Mouse (Mus musculus): ENCODE measurements around the gene Sphk1. TPM values are rescaled to one million over a fixed set of nuclear protein-coding genes. Genes with fewer than 3 reads are reported as not detected.

Sphk1 gene
- total RNA-seq, 1 experiment from 2014 or later = 19.6 TPM

GRCm38 (mm10) chr11:116554171-116554878, 23.6 kb downstream of the Sphk1 start:
- ATAC-seq (replicated peaks in 1 of 2; ENCODE audit: insufficient read depth in 1 of 2, low FRiP score in 2 of 2, low TSS enrichment in 1 of 2, low read depth in 1 of 2, poor library complexity in 2 of 2, severe bottlenecking in 2 of 2) = peak; percentile 56 to 65; a peak in 3 of 4 replicates

DNA sequence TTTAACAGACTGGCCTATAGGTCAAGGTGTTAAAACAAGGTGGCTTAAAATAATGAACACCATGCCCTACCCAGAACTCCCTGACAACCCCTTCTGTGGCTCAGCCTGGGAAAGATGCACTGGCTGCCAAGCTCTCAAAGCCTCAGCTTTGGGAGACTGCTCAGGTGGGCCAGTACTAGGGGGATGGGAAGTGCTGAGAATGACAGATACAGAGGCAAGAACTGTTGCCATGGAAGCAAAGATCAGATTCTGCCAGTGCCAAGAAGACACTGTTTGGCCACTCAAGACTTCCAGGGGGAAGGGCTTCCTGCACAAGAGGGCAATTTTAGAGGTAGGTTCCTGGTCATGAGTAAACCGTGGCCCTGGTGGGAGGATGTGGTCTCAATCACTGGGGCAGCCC, 24.8 kb downstream of the Sphk1 start:
- no peak for ATAC-seq (replicated peaks in 1 of 2; ENCODE audit: insufficient read depth in 1 of 2, low FRiP score in 2 of 2, low TSS enrichment in 1 of 2, low read depth in 1 of 2, poor library complexity in 2 of 2, severe bottlenecking in 2 of 2)

GRCm38 (mm10) chr11:116556308-116556707, 25.6 kb downstream of the Sphk1 start:
- ATAC-seq (replicated peaks in 1 of 2; ENCODE audit: insufficient read depth in 1 of 2, low FRiP score in 2 of 2, low TSS enrichment in 1 of 2, low read depth in 1 of 2, poor library complexity in 2 of 2, severe bottlenecking in 2 of 2) = no peak

- ATAC-seq (replicated peaks in 1 of 2; ENCODE audit: insufficient read depth in 1 of 2, low FRiP score in 2 of 2, low TSS enrichment in 1 of 2, low read depth in 1 of 2, poor library complexity in 2 of 2, severe bottlenecking in 2 of 2) = no peak
Measured at GRCm38 (mm10) chr11:116565283-116566041, 34.7 kb downstream of the Sphk1 start.

- no peak for ATAC-seq (replicated peaks in 1 of 2; ENCODE audit: insufficient read depth in 1 of 2, low FRiP score in 2 of 2, low TSS enrichment in 1 of 2, low read depth in 1 of 2, poor library complexity in 2 of 2, severe bottlenecking in 2 of 2)
Measured at GRCm38 (mm10) chr11:116567531-116567930, 36.8 kb downstream of the Sphk1 start.

GRCm38 (mm10) chr11:116570821-116571220, 40.1 kb downstream of the Sphk1 start:
- ATAC-seq (replicated peaks in 1 of 2; ENCODE audit: insufficient read depth in 1 of 2, low FRiP score in 2 of 2, low TSS enrichment in 1 of 2, low read depth in 1 of 2, poor library complexity in 2 of 2, severe bottlenecking in 2 of 2) = no peak

- peak; percentile 53 to 56; a peak in 3 of 4 replicates for ATAC-seq (replicated peaks in 1 of 2; ENCODE audit: insufficient read depth in 1 of 2, low FRiP score in 2 of 2, low TSS enrichment in 1 of 2, low read depth in 1 of 2, poor library complexity in 2 of 2, severe bottlenecking in 2 of 2)
Measured at GRCm38 (mm10) chr11:116571767-116572679, 41.3 kb downstream of the Sphk1 start.

DNA sequence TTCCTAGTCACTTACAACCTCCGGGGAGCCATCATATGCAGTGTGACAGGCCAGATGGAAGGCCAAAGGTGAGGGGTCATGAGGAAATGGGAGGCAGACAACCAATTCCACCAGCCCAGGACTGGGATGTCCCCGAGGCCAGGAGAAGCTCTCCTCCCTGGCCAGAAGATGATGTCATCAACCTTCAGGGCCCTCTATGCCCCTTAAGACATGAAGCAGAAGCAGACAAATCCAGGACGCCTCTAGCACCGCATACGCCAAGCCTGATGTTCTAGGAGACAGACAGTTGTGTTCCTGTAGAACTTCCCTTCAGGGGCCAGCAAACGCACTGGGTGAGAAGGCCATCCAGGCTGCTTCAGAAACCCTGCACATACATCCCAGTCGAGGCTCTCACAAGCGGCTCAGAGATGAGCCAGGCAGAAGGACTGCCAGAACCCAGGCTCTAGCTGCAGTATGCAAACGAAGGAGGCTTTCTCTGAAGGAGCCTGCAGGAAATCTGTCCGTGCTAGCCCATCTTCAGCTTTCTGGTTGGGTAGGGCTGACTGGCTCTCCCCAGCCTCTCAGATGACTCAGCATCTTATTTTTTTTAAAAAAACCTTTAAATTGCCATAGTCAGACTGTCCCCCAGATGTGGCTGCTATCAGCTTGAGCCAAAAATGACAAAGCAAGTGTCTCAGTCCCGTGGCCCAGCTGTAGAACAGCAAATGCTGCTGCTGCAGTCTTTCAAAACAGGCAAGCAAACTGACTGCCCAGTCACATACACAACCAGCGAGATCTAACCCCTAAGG, 42.2 kb downstream of the Sphk1 start:
- no peak for ATAC-seq (replicated peaks in 1 of 2; ENCODE audit: insufficient read depth in 1 of 2, low FRiP score in 2 of 2, low TSS enrichment in 1 of 2, low read depth in 1 of 2, poor library complexity in 2 of 2, severe bottlenecking in 2 of 2)

DNA sequence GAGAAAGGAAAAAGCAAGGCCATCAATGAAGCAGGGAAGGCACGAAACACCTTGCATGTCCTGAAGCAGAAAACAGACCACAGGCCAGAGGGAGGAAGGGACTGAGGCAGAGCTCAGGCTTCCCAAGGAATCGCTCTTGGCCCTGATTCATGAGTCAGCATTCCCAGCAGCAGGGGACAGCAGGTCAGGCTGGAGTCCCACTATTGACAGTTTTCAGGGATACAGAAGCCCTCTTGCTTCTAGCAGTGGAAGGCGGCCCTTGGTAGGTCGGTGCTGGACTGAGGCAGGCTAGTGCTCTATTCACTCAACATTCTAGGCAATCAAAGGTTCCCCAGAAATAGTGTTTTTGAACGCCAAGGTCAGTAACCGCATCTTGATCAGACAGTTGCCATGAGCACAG, 43.8 kb downstream of the Sphk1 start:
- no peak for ATAC-seq (replicated peaks in 1 of 2; ENCODE audit: insufficient read depth in 1 of 2, low FRiP score in 2 of 2, low TSS enrichment in 1 of 2, low read depth in 1 of 2, poor library complexity in 2 of 2, severe bottlenecking in 2 of 2)

- ATAC-seq (replicated peaks in 1 of 2; ENCODE audit: insufficient read depth in 1 of 2, low FRiP score in 2 of 2, low TSS enrichment in 1 of 2, low read depth in 1 of 2, poor library complexity in 2 of 2, severe bottlenecking in 2 of 2) = no peak
Measured at GRCm38 (mm10) chr11:116574982-116575381, 44.3 kb downstream of the Sphk1 start.

DNA sequence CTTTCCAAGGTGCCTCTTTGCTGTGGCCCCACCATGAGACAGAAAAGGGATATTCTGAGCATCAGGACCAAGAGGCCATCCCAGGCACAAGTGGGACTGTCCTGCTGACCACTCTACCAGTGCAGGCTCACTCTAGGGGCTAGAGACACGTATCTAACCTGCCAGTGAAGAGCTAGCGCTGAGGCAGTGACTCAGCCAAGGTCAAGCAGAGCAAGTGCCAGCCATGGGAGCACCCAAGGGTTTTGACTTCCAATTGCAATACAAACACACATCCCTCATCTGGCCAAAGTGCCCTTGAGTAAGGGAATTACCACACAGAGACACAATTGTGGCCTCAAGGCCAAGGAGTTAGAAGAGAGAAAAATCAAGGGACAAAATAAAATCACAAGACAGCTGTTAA, 44.7 kb downstream of the Sphk1 start:
- no peak for ATAC-seq (replicated peaks in 1 of 2; ENCODE audit: insufficient read depth in 1 of 2, low FRiP score in 2 of 2, low TSS enrichment in 1 of 2, low read depth in 1 of 2, poor library complexity in 2 of 2, severe bottlenecking in 2 of 2)

GRCm38 (mm10) chr11:116579280-116579679, 48.6 kb downstream of the Sphk1 start:
- no peak for ATAC-seq (replicated peaks in 1 of 2; ENCODE audit: insufficient read depth in 1 of 2, low FRiP score in 2 of 2, low TSS enrichment in 1 of 2, low read depth in 1 of 2, poor library complexity in 2 of 2, severe bottlenecking in 2 of 2)

GRCm38 (mm10) chr11:116580031-116580652, 49.4 kb downstream of the Sphk1 start:
- ATAC-seq (replicated peaks in 1 of 2; ENCODE audit: insufficient read depth in 1 of 2, low FRiP score in 2 of 2, low TSS enrichment in 1 of 2, low read depth in 1 of 2, poor library complexity in 2 of 2, severe bottlenecking in 2 of 2) = no peak

DNA sequence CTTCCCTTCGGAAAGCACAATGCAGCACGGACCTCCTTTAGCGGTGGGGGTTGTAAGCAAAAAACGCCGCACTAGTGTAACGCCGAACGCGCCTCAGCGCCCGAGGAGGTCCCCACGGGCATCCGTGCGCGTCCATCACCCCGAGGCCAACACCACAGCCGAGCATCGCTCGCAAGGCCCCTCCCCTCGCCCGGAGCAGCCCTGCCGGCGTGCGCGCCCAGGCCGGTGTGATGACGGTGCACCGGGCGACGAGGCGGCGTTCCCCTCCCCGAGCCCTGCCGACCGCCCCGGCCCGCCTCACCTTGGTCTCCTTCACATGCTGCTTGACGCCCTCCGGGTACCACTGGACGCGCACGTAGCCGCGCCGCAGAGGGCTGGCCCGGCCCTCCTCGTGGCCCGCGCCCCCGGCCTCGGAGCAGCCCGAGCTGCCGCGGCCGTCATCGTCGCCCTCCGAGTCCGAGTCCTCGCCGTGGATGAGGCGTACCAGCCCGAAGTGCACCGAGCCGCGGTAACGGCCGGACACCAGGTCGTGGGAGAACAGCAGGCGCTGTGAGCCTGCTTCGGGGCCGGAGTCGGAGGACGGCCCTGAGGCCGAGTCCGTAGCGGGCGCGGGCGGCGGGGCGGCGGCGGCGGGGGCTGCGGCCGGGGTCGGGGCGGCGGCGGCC, 50.1 kb downstream of the Sphk1 start:
- peak in 1 of 2 experiments; percentile 47; a peak in 2 of 4 replicates for ATAC-seq (replicated peaks in 1 of 2; ENCODE audit: insufficient read depth in 1 of 2, low FRiP score in 2 of 2, low TSS enrichment in 1 of 2, low read depth in 1 of 2, poor library complexity in 2 of 2, severe bottlenecking in 2 of 2)

- ATAC-seq (replicated peaks in 1 of 2; ENCODE audit: insufficient read depth in 1 of 2, low FRiP score in 2 of 2, low TSS enrichment in 1 of 2, low read depth in 1 of 2, poor library complexity in 2 of 2, severe bottlenecking in 2 of 2) = peak; percentile 80 to 88
Measured at GRCm38 (mm10) chr11:116581376-116581814, 50.7 kb downstream of the Sphk1 start, which contains the start of gene Ube2o. Gene Ube2o (minus strand): TSS chr11:116581447.

DNA sequence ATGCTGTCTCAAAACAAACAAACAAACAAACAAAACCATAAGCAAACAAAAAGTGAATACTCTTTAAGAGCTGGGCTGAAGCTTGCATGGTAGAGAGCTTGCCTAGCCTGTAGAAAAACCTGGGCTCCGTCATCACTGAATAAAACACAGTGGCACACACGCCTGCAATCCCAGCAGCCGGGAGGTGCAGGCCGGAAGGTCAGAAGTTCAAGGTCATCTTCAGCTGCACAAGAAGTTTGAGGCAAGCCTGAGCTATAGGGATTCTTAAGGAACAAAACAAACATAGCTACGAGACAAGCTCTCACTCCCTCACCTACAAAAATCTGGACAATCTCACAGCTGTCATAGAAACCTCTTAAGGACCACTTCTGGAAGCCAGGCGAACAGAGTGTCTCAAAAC, 55.0 kb downstream of the Sphk1 start:
- no peak for ATAC-seq (replicated peaks in 1 of 2; ENCODE audit: insufficient read depth in 1 of 2, low FRiP score in 2 of 2, low TSS enrichment in 1 of 2, low read depth in 1 of 2, poor library complexity in 2 of 2, severe bottlenecking in 2 of 2)

Measured in hematopoietic stem cell, adult 5-6 weeks (primary cell).